Mouse (Mus musculus) forebrain, embryonic 12.5 days (tissue): Measurements from ENCODE around the gene Aprt. TPM values are rescaled to one million over a fixed set of nuclear protein-coding genes. Genes with fewer than 3 reads are reported as not detected.
A peak's percentile ranks its signal among the peaks of the same experiment; 100 is the strongest.

Experiments
- ATAC-seq: fragments of 200-750 bp; cut with Nextera tagmentation; 2 replicates; pipeline ENCODE4 v1.8.0; 2017; ENCODE audit warnings: moderate TSS enrichment; ENCODE audit not compliant: low FRiP score
- H3K27ac ChIP-seq: fragments of 300-500 bp; sonication (generic); 2 replicates; pipeline ENCODE4 v1.5.1; 2016; ENCODE audit warnings: mild to moderate bottlenecking
- H3K27me3 ChIP-seq: fragments of 300-500 bp; sonication (generic); 2 replicates; pipeline ENCODE4 v1.6.1; 2016; ENCODE audit warnings: mild to moderate bottlenecking
- H3K36me3 ChIP-seq: fragments of 300-500 bp; sonication (generic); replicated peaks from 2 replicates; pipeline ENCODE4 v1.6.1; 2016; ENCODE audit warnings: mild to moderate bottlenecking
- H3K4me1 ChIP-seq: fragments of 300-500 bp; sonication (generic); 2 replicates; pipeline ENCODE4 v1.6.1; 2016
- H3K4me2 ChIP-seq: fragments of 300-500 bp; sonication (generic); 2 replicates; pipeline ENCODE4 v1.6.1; 2016; ENCODE audit warnings: mild to moderate bottlenecking, moderate library complexity
- H3K4me3 ChIP-seq: fragments of 300-500 bp; sonication (generic); replicated peaks from 2 replicates; pipeline ENCODE4 v1.5.1; 2016; ENCODE audit warnings: mild to moderate bottlenecking
- H3K9ac ChIP-seq: fragments of 300-500 bp; sonication (generic); 2 replicates; pipeline ENCODE4 v1.6.1; 2016; ENCODE audit warnings: mild to moderate bottlenecking
- H3K9me3 ChIP-seq: fragments of 300-500 bp; sonication (generic); 2 replicates; pipeline ENCODE4 v1.6.1; 2016
- WGBS: fragments of 180-500 bp; shearing (Covaris S2); methylation state at CpG from one replicate; pipeline ENCODE4 v1.1.7; 2016; 5-methylcytosine and 5-hydroxymethylcytosine counted together
- polyA plus RNA-seq: library from polyadenylated mRNA; unstranded; fragments of >200 nt; fragmentation: Nextera tagmentation; extraction: Ambion mirVana; gene quantifications from 2 replicates; pipeline ENCODE4 v1.2.1, GENCODE M21; 2016

The Aprt gene
- polyA plus RNA-seq, 1 experiment from 2014 or later, result 188 TPM

- H3K4me3 ChIP-seq, result no peak overlapping the region
These were observed 5.6 kb downstream of the Aprt start for GRCm38 (mm10) chr8:122571153-122571552.

GRCm38 (mm10) chr8:122569996-122570395 lies 6.7 kb downstream of the Aprt start:
- no peaks in the 10 kb centered on the region for H3K27me3 ChIP-seq
- ATAC-seq, result no peak
- peaks cover 55% of the 10 kb centered on the region for H3K36me3 ChIP-seq
- H3K4me3 ChIP-seq, result no peak overlapping the region; the same call in 1 of the 2 replicates
- peaks cover 47% of the 10 kb centered on the region for H3K4me1 ChIP-seq
- H3K4me2 ChIP-seq, result peak overlapping the region; percentile 81
- H3K9me3 ChIP-seq, result no peaks in the 10 kb centered on the region
- no peak overlapping the region for H3K9ac ChIP-seq
- 95% methylated on average over 16 of the region's 16 CpGs for WGBS
- no peak overlapping the region for H3K27ac ChIP-seq

More at GRCm38 (mm10) chr8:122571153-122571552, 5.6 kb downstream of the Aprt start:
- ATAC-seq, result no peak
- Histone ChIP-seq H3K27ac (no peak overlapping the region), H3K4me1 (peaks cover 59% of the 10 kb centered on the region), H3K9me3 (no peaks in the 10 kb centered on the region), H3K36me3 (peaks cover 57% of the 10 kb centered on the region), H3K27me3 (no peaks in the 10 kb centered on the region), H3K9ac (no peak overlapping the region), H3K4me2 (no peak overlapping the region)
- WGBS, result 95% methylated on average over 11 of the region's 11 CpGs

GRCm38 (mm10) chr8:122569329-122569728 lies 7.4 kb downstream of the Aprt start:
- Histone ChIP-seq H3K4me1 (peaks cover 41% of the 10 kb centered on the region), H3K9me3 (no peaks in the 10 kb centered on the region), H3K27ac (no peak overlapping the region), H3K27me3 (no peaks in the 10 kb centered on the region), H3K9ac (peak overlapping the region; percentile 88), H3K36me3 (peaks cover 49% of the 10 kb centered on the region), H3K4me3 (peak overlapping the region; percentile 86), H3K4me2 (peak overlapping the region; percentile 81)
- WGBS, result 67% methylated on average over 9 of the region's 9 CpGs
- no peak for ATAC-seq

GRCm38 (mm10) chr8:122568881-122569309 lies 7.8 kb downstream of the Aprt start:
- ATAC-seq, result no peak
- Histone ChIP-seq H3K27me3 (no peaks in the 10 kb centered on the region), H3K27ac (no peak overlapping the region), H3K9ac (peak overlapping the region; percentile 88), H3K4me1 (peaks cover 39% of the 10 kb centered on the region), H3K4me2 (peak overlapping the region; percentile 81), H3K9me3 (no peaks in the 10 kb centered on the region), H3K4me3 (peak overlapping the region; percentile 86), H3K36me3 (peaks cover 44% of the 10 kb centered on the region)
- 10% methylated on average over 10 of the region's 10 CpGs for WGBS

GRCm38 (mm10) chr8:122568109-122568504 lies 8.6 kb downstream of the Aprt start:
- Histone ChIP-seq H3K27ac (peak overlapping the region; percentile 89), H3K9ac (peak overlapping the region; percentile 88), H3K9me3 (no peaks in the 10 kb centered on the region), H3K36me3 (peaks cover 39% of the 10 kb centered on the region), H3K4me2 (peak overlapping the region; percentile 81), H3K27me3 (no peaks in the 10 kb centered on the region), H3K4me1 (peaks cover 33% of the 10 kb centered on the region), H3K4me3 (peak overlapping the region; percentile 86)
- peak; percentile 66 for ATAC-seq
- under 1% methylated on average over 34 of the region's 34 CpGs for WGBS

- H3K27me3 ChIP-seq, result no peaks in the 10 kb centered on the region
- H3K9me3 ChIP-seq, result no peaks in the 10 kb centered on the region
- peak; percentile 96 for ATAC-seq
- H3K9ac ChIP-seq, result peak within 1 kb of the TSS; percentile 88
- H3K4me2 ChIP-seq, result peak within 1 kb of the TSS; percentile 81
- H3K36me3 ChIP-seq, result peaks cover 33% of the 10 kb centered on the region
- peak within 1 kb of the TSS; percentile 89 for H3K27ac ChIP-seq
- peak within 1 kb of the TSS; percentile 86 for H3K4me3 ChIP-seq
- peaks cover 29% of the 10 kb centered on the region for H3K4me1 ChIP-seq
- WGBS, result under 1% methylated on average over 62 of the region's 62 CpGs
These were observed 9.2 kb downstream of the Aprt start, which contains the start of gene Cdt1 for GRCm38 (mm10) chr8:122567361-122568108. Cdt1 (plus strand) TSS chr8:122568015.

GRCm38 (mm10) chr8:122566766-122567165 lies 9.9 kb downstream of the Aprt start:
- no peak for ATAC-seq
- peak overlapping the region; percentile 89 for H3K27ac ChIP-seq
- H3K4me2 ChIP-seq, result peak overlapping the region; percentile 81
- H3K4me3 ChIP-seq, result peak overlapping the region; percentile 86
- H3K36me3 ChIP-seq, result peaks cover 25% of the 10 kb centered on the region
- 30% methylated on average over 6 of the region's 6 CpGs for WGBS
- H3K27me3 ChIP-seq, result no peaks in the 10 kb centered on the region
- no peaks in the 10 kb centered on the region for H3K9me3 ChIP-seq
- H3K9ac ChIP-seq, result peak overlapping the region; percentile 88
- peaks cover 28% of the 10 kb centered on the region for H3K4me1 ChIP-seq

- H3K9ac ChIP-seq, result no peak overlapping the region
- no peaks in the 10 kb centered on the region for H3K27me3 ChIP-seq
- peaks cover 27% of the 10 kb centered on the region for H3K4me1 ChIP-seq
- H3K36me3 ChIP-seq, result peaks cover 4% of the 10 kb centered on the region
- no peak overlapping the region for H3K4me2 ChIP-seq
- ATAC-seq, result no peak
- no peak overlapping the region for H3K27ac ChIP-seq
- no peak overlapping the region for H3K4me3 ChIP-seq
- no peaks in the 10 kb centered on the region for H3K9me3 ChIP-seq
- WGBS, result 91% methylated on average over 25 of the region's 25 CpGs
These were observed 12.1 kb downstream of the Aprt start for GRCm38 (mm10) chr8:122564363-122565352.

GRCm38 (mm10) chr8:122561199-122561598 lies 15.5 kb downstream of the Aprt start:
- H3K4me1 ChIP-seq, result peaks cover 7% of the 10 kb centered on the region; the same call in 1 of the 2 replicates
- no peaks in the 10 kb centered on the region for H3K36me3 ChIP-seq
- H3K9me3 ChIP-seq, result no peaks in the 10 kb centered on the region
- ATAC-seq, result no peak
- no peaks in the 10 kb centered on the region for H3K27me3 ChIP-seq
- H3K4me2 ChIP-seq, result no peak overlapping the region
- no peak overlapping the region for H3K9ac ChIP-seq
- H3K4me3 ChIP-seq, result no peak overlapping the region
- 88% methylated on average over 5 of the region's 5 CpGs for WGBS
- no peak overlapping the region for H3K27ac ChIP-seq

- no peak overlapping the region for H3K4me3 ChIP-seq
- H3K4me1 ChIP-seq, result peaks cover 7% of the 10 kb centered on the region; the same call in 1 of the 2 replicates
- no peaks in the 10 kb centered on the region for H3K27me3 ChIP-seq
- H3K36me3 ChIP-seq, result no peaks in the 10 kb centered on the region
- no peaks in the 10 kb centered on the region for H3K9me3 ChIP-seq
- no peak overlapping the region for H3K4me2 ChIP-seq
- no peak overlapping the region for H3K27ac ChIP-seq
- WGBS, result 22% methylated on average over 11 of the region's 12 CpGs
- H3K9ac ChIP-seq, result no peak overlapping the region
- ATAC-seq, result no peak
These were observed 17.9 kb downstream of the Aprt start for GRCm38 (mm10) chr8:122558671-122559349.

GRCm38 (mm10) chr8:122557248-122558038 lies 19.3 kb downstream of the Aprt start:
- Histone ChIP-seq H3K4me3 (no peak overlapping the region), H3K27ac (no peak overlapping the region), H3K9me3 (no peaks in the 10 kb centered on the region), H3K4me2 (no peak overlapping the region), H3K9ac (no peak overlapping the region), H3K4me1 (peaks cover 7% of the 10 kb centered on the region; the same call in 1 of the 2 replicates), H3K36me3 (no peaks in the 10 kb centered on the region), H3K27me3 (no peaks in the 10 kb centered on the region)
- 38% methylated on average over 10 of the region's 10 CpGs for WGBS
- ATAC-seq, result no peak
